Mouse (Mus musculus): ENCODE measurements around the gene Csf2rb. TPM values are rescaled to one million over a fixed set of nuclear protein-coding genes. Genes with fewer than 3 reads are reported as not detected.

Csf2rb gene
- polyA plus RNA-seq, 1 experiment = 0.27 TPM

DNA sequence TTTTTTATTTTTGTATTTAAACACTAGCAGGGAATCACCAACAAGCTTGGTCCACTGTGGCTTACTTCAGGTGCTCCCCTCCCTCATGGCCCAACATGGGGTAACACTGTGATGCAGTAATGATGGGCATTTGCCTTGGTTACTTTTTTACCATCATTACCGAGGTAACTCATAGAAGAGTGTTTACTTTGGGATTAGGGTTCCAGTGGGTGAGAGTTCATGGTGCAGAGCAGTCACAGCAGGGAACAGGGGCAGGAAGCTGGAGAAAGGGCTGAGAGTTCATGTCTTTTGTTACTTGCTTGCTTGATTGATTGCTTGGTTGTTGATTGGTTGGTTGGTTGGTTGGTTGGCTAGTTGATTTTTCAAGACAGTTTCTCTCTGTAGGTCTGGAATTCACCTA is 18.1 kb downstream of the Csf2rb start:
- no peaks in the 10 kb centered on the region for H3K4me1 ChIP-seq (ENCODE audit: control insufficient read depth)
- H3K27me3 ChIP-seq (ENCODE audit: control insufficient read depth) = no peaks in the 10 kb centered on the region
- no peak overlapping the region for H3K4me3 ChIP-seq (replicated peaks)
- TF ChIP-seq TAL1 (IDR thresholded peaks at IDR 0.05; ENCODE audit: low read length) = no peak
- no peak for TF ChIP-seq GATA1 (IDR thresholded peaks at IDR 0.05; ENCODE audit: low read length)
- H3K9me3 ChIP-seq (ENCODE audit: control insufficient read depth, low read length) = no peaks in the 10 kb centered on the region
- H3K36me3 ChIP-seq (ENCODE audit: control insufficient read depth) = no peaks in the 10 kb centered on the region

DNA sequence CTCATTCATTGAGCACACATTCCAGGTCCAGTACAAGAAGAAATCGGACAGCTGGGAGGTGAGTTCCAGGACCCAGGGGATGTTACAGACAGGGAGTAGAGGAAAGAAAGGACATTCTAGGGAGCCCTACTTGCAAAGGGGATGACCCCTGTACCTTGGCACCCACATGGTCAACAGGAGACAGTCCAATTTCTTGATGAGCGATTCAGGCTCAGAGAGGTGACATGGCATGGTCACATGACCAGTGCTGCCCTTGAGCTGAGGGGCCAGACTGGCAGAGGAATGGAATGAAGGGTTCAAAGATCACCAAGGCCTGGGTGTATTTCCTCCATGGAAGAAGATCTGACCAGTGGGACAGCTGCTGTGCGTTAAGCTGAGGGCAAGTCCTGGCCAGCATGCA is 19.0 kb downstream of the Csf2rb start:
- TF ChIP-seq TAL1 (IDR thresholded peaks at IDR 0.05; ENCODE audit: low read length) = no peak
- TF ChIP-seq GATA1 (IDR thresholded peaks at IDR 0.05; ENCODE audit: low read length) = no peak
- H3K36me3 ChIP-seq (ENCODE audit: control insufficient read depth) = no peaks in the 10 kb centered on the region
- no peak overlapping the region for H3K4me3 ChIP-seq (replicated peaks)
- H3K27me3 ChIP-seq (ENCODE audit: control insufficient read depth) = no peaks in the 10 kb centered on the region
- no peaks in the 10 kb centered on the region for H3K9me3 ChIP-seq (ENCODE audit: control insufficient read depth, low read length)
- H3K4me1 ChIP-seq (ENCODE audit: control insufficient read depth) = no peaks in the 10 kb centered on the region

DNA sequence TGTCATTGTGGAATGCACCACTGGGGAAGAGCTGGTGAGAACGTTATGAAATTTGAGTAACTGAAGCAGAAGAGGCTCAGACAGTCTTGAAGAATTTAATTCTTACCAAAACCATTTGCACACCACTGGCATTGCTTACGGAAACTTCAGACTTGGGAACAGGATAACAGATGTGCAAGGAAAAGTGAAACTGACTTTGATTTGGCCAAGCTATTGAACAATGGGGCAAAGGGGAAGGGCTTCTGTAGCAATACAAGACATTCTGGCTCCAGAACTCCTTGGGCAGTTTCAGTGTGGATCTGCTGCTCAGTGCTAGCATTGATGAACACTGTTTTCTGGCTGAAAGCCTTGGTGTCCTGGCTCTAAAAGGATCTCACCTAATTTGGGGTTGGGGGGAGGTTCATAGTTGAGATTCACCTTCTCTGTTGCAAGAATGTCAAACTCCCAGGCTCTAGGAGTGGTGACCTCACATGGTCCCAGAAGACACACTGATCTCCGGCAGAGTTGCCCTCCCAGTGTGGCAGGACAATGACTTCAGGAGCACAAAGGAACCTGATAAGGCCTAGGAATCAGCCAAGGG is 26.1 kb downstream of the Csf2rb start:
- Histone ChIP-seq H3K9me3 (ENCODE audit: control insufficient read depth, low read length) (no peaks in the 10 kb centered on the region), H3K36me3 (ENCODE audit: control insufficient read depth) (no peaks in the 10 kb centered on the region), H3K4me3 (replicated peaks) (no peak overlapping the region), H3K27me3 (ENCODE audit: control insufficient read depth) (peaks cover 2% of the 10 kb centered on the region; the same call in 1 of the 2 replicates), H3K4me1 (ENCODE audit: control insufficient read depth) (no peaks in the 10 kb centered on the region)
- no peak for TF ChIP-seq GATA1 (IDR thresholded peaks at IDR 0.05; ENCODE audit: low read length)
- no peak for TF ChIP-seq TAL1 (IDR thresholded peaks at IDR 0.05; ENCODE audit: low read length)

DNA sequence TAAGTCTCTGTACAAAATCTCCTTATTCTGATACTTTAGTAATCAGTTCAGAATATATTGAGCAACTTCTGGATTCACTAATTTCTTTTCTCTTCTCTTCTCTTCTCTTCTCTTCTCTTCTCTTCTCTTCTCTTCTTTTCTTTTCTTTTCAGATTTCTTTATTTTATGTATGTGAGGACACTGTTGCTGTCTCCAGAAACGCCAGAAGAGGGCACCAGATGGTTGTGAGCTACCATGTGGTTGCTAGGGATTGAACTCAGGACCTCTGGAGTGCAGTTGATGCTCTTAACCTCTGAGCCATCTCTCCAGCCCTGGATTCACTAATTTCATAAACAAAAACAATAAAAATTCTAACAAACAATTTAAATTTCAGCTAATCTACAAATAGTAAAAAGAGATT is 29.4 kb downstream of the Csf2rb start:
- H3K4me3 ChIP-seq (replicated peaks) = no peak overlapping the region
- TF ChIP-seq TAL1 (IDR thresholded peaks at IDR 0.05; ENCODE audit: low read length) = no peak
- TF ChIP-seq GATA1 (IDR thresholded peaks at IDR 0.05; ENCODE audit: low read length) = no peak
- H3K36me3 ChIP-seq (ENCODE audit: control insufficient read depth) = no peaks in the 10 kb centered on the region
- no peaks in the 10 kb centered on the region for H3K9me3 ChIP-seq (ENCODE audit: control insufficient read depth, low read length)
- peaks cover 2% of the 10 kb centered on the region; the same call in 1 of the 2 replicates for H3K27me3 ChIP-seq (ENCODE audit: control insufficient read depth)
- no peaks in the 10 kb centered on the region for H3K4me1 ChIP-seq (ENCODE audit: control insufficient read depth)

DNA sequence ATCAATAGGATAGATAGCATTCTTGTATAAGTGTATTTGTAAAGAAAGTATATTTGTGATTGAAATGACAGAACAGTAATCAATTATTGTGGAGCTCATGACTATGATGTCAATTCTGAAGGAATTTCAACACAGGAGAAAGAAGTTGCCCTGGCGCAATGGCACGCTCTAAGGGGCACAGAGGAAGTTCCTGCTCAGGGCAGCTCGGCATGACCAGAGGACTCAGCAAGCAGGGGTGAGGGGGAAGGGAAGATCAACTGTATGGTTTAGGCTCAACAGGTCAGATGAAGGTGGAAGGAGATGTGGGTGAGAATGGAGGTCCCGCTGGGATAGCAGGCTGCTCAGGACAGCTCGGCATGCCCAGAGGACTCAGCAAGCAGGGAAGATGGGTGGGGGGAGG is 30.0 kb downstream of the Csf2rb start:
- Histone ChIP-seq H3K4me1 (ENCODE audit: control insufficient read depth) (no peaks in the 10 kb centered on the region), H3K27me3 (ENCODE audit: control insufficient read depth) (peaks cover 2% of the 10 kb centered on the region; the same call in 1 of the 2 replicates), H3K9me3 (ENCODE audit: control insufficient read depth, low read length) (no peaks in the 10 kb centered on the region), H3K36me3 (ENCODE audit: control insufficient read depth) (no peaks in the 10 kb centered on the region), H3K4me3 (replicated peaks) (no peak overlapping the region)
- no peak for TF ChIP-seq TAL1 (IDR thresholded peaks at IDR 0.05; ENCODE audit: low read length)
- no peak for TF ChIP-seq GATA1 (IDR thresholded peaks at IDR 0.05; ENCODE audit: low read length)

DNA sequence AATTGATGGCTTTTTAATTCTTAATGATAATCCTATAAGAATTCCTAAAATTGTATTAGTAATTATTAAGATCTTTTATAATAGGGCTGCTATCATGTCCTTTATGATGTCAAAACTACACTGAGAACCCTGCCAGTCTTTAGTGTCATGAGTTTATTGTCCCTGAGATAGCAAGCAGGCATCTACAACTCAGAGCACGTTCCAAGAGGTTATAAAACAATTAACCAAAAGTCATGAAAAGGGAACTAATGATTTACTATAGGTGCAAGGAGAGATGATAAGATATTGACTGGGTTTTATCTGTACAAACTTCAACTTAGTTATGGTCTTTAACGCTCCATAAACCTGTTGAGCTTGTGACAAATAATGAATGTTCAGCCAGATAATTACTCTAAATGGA is 40.4 kb downstream of the Csf2rb start:
- Histone ChIP-seq H3K27me3 (ENCODE audit: control insufficient read depth) (peaks cover 18% of the 10 kb centered on the region), H3K4me3 (replicated peaks) (no peak overlapping the region)

DNA sequence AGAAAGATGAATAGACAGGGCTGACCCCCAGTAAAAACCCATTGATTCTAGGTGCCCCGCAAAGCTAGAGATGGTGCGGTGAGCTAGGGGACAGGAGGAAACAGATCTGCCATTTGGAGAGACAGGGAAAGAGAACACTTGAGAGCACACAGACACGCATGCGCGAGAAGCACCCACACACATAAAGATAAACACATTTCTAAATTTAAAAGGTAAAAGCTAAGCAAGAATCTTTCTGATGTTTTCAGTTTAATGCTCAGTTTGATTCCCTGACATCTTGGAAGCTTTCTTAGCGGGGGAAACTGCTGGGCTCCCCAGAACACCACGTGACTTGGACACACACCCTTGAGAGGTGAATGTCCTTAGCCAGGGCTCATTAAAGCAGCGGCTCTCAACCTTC is 41.3 kb downstream of the Csf2rb start:
- Histone ChIP-seq H3K27me3 (ENCODE audit: control insufficient read depth) (peaks cover 18% of the 10 kb centered on the region), H3K36me3 (ENCODE audit: control insufficient read depth) (no peaks in the 10 kb centered on the region), H3K4me3 (replicated peaks) (no peak overlapping the region), H3K4me1 (ENCODE audit: control insufficient read depth) (no peaks in the 10 kb centered on the region), H3K9me3 (ENCODE audit: control insufficient read depth, low read length) (no peaks in the 10 kb centered on the region; the same call in 1 of the 2 replicates)
- no peak for TF ChIP-seq GATA1 (IDR thresholded peaks at IDR 0.05; ENCODE audit: low read length)
- no peak for TF ChIP-seq TAL1 (IDR thresholded peaks at IDR 0.05; ENCODE audit: low read length)

More for the DNA sequence above, 40.4 kb downstream of the Csf2rb start:
- TF ChIP-seq TAL1 (IDR thresholded peaks at IDR 0.05; ENCODE audit: low read length) (no peak), GATA1 (IDR thresholded peaks at IDR 0.05; ENCODE audit: low read length) (no peak)
- H3K36me3 ChIP-seq (ENCODE audit: control insufficient read depth) = no peaks in the 10 kb centered on the region
- H3K9me3 ChIP-seq (ENCODE audit: control insufficient read depth, low read length) = no peaks in the 10 kb centered on the region; the same call in 1 of the 2 replicates
- H3K4me1 ChIP-seq (ENCODE audit: control insufficient read depth) = no peaks in the 10 kb centered on the region

DNA sequence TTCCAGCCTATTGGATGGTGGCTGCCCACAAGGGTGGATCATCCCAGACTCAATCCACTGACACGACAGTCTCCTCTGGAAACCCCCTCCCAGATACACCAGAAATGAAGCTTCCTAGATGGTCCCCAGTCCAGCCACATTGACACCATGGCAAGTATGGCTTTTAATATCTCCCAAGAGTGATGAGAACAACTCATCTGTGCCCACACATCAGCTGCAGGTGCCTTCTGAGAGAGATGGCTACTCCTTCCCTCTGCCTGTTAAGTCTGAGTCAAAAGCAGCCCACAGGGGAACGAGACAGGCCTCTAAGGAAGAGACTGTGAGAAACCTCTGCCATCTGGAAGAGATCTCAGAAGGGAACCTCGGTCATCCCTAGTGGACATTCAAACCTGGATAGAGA is 42.3 kb downstream of the Csf2rb start:
- H3K4me1 ChIP-seq (ENCODE audit: control insufficient read depth) = no peaks in the 10 kb centered on the region
- TF ChIP-seq GATA1 (IDR thresholded peaks at IDR 0.05; ENCODE audit: low read length) (no peak), TAL1 (IDR thresholded peaks at IDR 0.05; ENCODE audit: low read length) (no peak)
- H3K36me3 ChIP-seq (ENCODE audit: control insufficient read depth) = no peaks in the 10 kb centered on the region
- no peaks in the 10 kb centered on the region for H3K9me3 ChIP-seq (ENCODE audit: control insufficient read depth, low read length)
- H3K27me3 ChIP-seq (ENCODE audit: control insufficient read depth) = peaks cover 18% of the 10 kb centered on the region
- no peak overlapping the region for H3K4me3 ChIP-seq (replicated peaks)

DNA sequence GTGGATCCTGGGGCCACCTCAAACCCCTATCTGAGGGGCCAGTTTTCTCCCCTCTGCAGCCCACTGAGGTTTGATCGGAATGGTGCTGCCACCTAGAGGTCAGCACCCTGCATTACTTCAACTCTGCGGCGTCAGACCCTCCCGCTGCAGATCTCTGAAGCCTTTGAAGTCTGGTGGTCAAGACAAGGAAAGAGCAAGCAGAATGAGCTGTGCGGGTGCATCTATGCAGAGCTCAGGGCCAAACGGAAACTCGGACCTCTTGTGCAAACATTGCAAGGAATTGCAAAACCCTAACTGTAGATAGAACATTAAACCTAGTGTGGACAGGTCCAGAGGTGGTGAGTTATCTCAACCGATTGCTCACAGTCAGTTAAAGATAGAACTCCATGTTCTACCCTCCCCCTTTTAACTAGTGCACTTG is 43.4 kb downstream of the Csf2rb start:
- H3K36me3 ChIP-seq (ENCODE audit: control insufficient read depth) = no peaks in the 10 kb centered on the region
- no peak for TF ChIP-seq GATA1 (IDR thresholded peaks at IDR 0.05; ENCODE audit: low read length)
- no peak for TF ChIP-seq TAL1 (IDR thresholded peaks at IDR 0.05; ENCODE audit: low read length)
- no peaks in the 10 kb centered on the region for H3K4me1 ChIP-seq (ENCODE audit: control insufficient read depth)
- peaks cover 18% of the 10 kb centered on the region for H3K27me3 ChIP-seq (ENCODE audit: control insufficient read depth)
- no peaks in the 10 kb centered on the region for H3K9me3 ChIP-seq (ENCODE audit: control insufficient read depth, low read length)
- no peak overlapping the region for H3K4me3 ChIP-seq (replicated peaks)

DNA sequence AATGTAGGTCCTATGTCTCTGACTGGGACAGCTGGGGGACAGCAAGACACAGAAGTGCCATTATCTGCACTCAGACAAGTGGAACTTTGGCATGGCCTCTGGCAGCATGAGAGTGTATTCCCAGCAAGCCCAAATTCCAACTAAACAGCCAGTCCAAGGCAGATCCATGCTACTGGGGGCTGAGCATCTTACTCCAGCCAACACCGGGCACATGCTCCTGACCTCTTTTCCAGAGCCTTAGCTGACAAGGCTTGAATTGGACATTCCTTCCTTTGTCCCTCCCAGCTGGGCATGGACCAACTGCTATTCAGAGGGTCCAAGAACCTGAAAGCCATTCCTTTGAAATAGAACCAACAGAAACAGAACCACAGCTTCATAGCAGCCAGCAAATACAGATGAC is 44.1 kb downstream of the Csf2rb start:
- TF ChIP-seq TAL1 (IDR thresholded peaks at IDR 0.05; ENCODE audit: low read length) = no peak
- TF ChIP-seq GATA1 (IDR thresholded peaks at IDR 0.05; ENCODE audit: low read length) = no peak
- H3K36me3 ChIP-seq (ENCODE audit: control insufficient read depth) = no peaks in the 10 kb centered on the region
- no peak overlapping the region for H3K4me3 ChIP-seq (replicated peaks)
- peaks cover 18% of the 10 kb centered on the region for H3K27me3 ChIP-seq (ENCODE audit: control insufficient read depth)
- H3K4me1 ChIP-seq (ENCODE audit: control insufficient read depth) = no peaks in the 10 kb centered on the region
- no peaks in the 10 kb centered on the region for H3K9me3 ChIP-seq (ENCODE audit: control insufficient read depth, low read length)
